Mouse (Mus musculus) heart, adult 2 months (tissue): ENCODE measurements at regions not wholly inside any gene's neighbourhood (a gene's known extent, or its start where the extent isn't known, plus 50 kb on each side); places are given as distances from the start of the nearest gene placed in this dataset.

Experiments used
- CTCF ChIP-seq: fragments of 200-600 bp; IDR thresholded peaks from 2 replicates; pipeline ENCODE4 v1.8.1; 2022; ENCODE audit warnings: antibody characterized with exemption, mild to moderate bottlenecking, moderate library complexity
- EP300 ChIP-seq: fragments of 200-500 bp; IDR thresholded peaks from 2 replicates; pipeline ENCODE4 v1.6.1; 2011; ENCODE audit warnings: low read depth, low read length, control low read depth; ENCODE audit not compliant: insufficient read depth
- POLR2A ChIP-seq: fragments of 200-500 bp; IDR thresholded peaks from 2 replicates; pipeline ENCODE4 v1.6.1; 2011; ENCODE audit warnings: mild to moderate bottlenecking, low read depth, low read length, control low read depth; ENCODE audit not compliant: insufficient read depth

- TF ChIP-seq EP300 (no peak), POLR2A (no peak), CTCF (no peak)
Observed at GRCm38 (mm10) chr2:116999592-116999991, 121.1 kb downstream of the Tmco5 start.
